Mouse (Mus musculus): ENCODE data around the gene Dand5.

Gene Dand5

DNA sequence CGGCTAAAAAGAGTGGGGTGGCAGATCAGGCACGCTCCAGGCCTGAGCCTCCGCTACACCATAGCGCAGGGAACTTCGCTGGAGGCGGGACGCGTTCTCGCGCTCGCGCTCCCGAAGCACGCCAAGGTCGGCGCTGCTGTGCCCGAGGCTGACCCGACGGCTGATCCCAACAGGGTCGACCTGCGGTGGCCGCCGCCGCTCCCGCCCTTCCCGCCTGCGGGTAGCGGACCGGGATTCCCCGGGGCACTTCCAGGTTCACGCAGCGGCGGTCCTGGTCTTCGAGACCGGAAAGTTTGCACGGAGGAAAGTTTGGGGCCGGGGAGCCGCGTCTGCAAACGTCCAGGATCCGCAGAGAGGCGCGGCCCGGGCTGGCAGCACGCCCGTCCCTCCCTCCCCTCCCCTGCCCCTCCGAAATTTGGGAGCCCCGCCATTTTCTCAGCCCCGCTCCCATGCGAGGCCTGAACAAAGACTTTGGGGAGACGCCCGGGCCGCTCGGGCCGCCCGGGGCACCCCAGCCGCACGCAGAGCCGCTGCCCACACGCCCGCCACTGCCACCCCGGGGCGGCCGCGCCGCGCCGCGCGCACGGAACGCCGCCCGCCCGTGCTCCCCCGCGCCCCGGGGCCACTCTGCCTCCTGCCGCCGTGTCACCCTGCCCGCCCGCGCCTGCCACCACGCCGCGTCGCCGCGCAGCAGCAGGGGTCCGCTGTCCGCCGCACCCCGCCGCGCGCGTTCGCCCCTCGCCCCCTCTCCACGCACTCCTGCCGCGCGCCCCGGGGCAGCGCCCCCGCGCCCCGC, 23.3 kb downstream of the Dand5 start:
- no peak for DNase-seq

GRCm38 (mm10) chr8:84798446-84799135, 24.0 kb downstream of the Dand5 start:
- no peak for DNase-seq

- no peak for DNase-seq
Observed at GRCm38 (mm10) chr8:84797971-84798370, 24.7 kb downstream of the Dand5 start.

DNA sequence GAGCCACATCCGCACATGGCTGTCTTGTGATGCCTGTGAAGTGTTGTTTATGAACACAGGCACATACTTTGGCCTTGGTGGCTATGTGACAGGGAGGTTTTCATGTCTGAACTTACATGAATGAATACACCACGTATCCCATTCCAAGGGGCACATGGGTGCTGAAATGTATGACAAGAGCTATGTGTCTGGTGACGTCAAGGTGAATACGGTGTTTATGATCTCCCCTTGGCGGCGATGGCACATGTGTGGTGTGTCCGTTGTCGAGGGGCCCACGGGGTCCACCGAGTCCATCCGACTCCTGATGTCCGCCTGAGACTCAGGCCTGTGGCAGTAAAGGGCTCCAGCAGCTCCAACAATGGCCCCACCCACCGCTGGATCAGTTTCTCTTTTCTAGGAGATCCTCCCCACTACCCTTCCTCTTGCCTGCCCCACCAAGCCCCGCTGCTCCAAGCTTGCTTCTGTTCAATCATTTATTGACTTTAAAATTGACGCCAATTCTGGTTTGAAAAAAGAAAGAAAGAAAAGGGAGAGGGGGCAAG, 25.3 kb downstream of the Dand5 start:
- DNase-seq = no peak

GRCm38 (mm10) chr8:84794486-84794885, 28.1 kb downstream of the Dand5 start:
- no peak for DNase-seq

DNA sequence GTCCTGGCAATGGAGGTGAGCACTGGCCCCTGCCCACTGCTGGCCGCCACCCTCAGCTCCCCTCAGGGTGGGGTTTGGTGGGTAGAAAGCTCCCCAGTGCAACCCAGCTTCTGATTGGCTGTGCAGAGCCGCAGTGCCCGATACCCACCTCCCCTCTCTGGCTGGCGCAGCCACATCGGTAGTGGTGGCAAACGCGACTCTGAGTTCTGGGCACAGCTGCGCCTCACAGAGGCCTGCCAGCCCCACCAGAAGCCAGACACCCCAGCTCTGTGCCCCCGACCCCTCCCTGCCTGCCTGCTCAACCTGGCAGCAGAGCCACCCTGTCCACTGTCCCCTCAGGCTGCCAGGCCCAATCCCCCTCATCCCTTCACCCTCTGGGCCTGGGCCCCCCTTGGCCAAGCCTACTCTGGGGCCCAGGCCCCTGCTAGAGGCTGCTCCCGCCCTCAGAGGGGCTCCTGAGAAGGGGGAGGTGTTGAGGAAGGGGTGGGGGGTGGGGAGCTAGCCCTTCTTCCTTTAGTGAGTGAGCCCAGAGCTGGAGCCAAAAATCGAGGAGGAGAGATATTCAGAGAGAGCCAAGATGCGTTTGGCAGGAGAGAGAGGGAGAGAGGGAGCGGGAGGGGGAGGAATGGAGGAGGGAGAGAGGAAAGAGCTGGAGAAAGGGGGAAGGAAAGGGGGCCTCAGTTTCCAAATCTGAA, 28.7 kb downstream of the Dand5 start:
- no peak for DNase-seq

DNA sequence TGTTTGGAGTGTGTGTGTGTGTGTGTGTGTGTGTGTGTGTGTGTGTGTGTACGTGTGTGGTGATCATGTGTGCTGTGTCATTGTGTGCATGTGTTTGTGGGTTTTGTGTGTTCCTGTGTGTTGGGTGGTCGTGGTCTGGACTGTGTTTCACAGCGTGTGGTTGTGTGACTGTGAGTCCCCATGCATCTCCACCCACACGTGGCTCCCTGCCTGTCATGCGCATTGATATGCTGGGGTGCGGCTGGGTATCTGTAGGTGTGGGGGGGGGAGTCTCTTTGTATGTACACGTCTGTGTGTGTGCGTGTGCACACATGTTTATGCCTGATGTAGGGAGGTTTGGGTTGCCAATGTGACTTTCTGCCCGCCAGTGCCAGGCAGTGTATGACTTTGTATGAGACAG, 29.5 kb downstream of the Dand5 start:
- no peak for DNase-seq

GRCm38 (mm10) chr8:84792429-84792947, 30.1 kb downstream of the Dand5 start:
- DNase-seq = no peak

GRCm38 (mm10) chr8:84790537-84790936, 32.1 kb downstream of the Dand5 start:
- no peak for DNase-seq

- no peak for DNase-seq
Observed at GRCm38 (mm10) chr8:84789855-84790486, 32.7 kb downstream of the Dand5 start.

- DNase-seq = no peak
Observed at GRCm38 (mm10) chr8:84789345-84789744, 33.3 kb downstream of the Dand5 start.

- no peak for DNase-seq
Observed at GRCm38 (mm10) chr8:84788896-84789295, 33.7 kb downstream of the Dand5 start.

DNA sequence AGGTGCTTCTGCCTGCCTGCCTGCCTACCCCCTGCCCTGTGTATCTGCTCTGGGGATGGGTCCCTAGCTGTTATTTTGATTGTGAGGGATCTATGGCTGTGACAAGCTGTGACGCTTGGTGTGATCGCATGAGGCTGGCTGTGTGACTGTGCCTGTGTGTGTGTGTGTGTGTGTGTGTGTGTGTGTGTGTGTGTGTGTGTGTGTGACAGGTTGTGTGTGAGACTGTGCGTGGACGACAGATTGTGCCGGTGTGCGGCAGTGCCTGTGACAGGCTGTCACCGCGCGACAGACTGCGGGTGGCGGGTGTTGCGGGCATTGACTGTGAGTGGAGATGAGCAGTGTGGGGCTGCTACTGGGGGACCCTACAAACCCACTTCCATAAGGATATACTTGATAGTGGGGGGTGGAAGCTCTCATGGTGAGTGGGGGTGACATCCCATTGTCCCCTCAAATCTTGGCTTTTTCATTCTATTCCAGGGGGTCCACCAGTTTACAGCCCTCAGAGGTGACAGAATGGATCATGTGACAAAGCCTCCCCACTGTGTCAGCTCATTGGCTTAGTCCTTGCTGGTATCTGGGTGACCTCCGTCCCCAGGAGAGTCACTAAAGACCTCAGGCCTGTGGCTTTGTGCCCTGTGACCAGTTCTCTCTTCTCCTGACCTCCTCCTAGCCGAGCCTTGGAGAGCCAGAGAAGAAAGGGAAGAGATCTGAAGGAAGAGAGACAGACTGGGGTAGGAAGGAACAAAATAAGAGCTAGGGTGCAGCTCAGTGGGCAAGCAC, 34.9 kb downstream of the Dand5 start:
- DNase-seq = no peak

GRCm38 (mm10) chr8:84786801-84787467, 35.7 kb downstream of the Dand5 start:
- no peak for DNase-seq

DNA sequence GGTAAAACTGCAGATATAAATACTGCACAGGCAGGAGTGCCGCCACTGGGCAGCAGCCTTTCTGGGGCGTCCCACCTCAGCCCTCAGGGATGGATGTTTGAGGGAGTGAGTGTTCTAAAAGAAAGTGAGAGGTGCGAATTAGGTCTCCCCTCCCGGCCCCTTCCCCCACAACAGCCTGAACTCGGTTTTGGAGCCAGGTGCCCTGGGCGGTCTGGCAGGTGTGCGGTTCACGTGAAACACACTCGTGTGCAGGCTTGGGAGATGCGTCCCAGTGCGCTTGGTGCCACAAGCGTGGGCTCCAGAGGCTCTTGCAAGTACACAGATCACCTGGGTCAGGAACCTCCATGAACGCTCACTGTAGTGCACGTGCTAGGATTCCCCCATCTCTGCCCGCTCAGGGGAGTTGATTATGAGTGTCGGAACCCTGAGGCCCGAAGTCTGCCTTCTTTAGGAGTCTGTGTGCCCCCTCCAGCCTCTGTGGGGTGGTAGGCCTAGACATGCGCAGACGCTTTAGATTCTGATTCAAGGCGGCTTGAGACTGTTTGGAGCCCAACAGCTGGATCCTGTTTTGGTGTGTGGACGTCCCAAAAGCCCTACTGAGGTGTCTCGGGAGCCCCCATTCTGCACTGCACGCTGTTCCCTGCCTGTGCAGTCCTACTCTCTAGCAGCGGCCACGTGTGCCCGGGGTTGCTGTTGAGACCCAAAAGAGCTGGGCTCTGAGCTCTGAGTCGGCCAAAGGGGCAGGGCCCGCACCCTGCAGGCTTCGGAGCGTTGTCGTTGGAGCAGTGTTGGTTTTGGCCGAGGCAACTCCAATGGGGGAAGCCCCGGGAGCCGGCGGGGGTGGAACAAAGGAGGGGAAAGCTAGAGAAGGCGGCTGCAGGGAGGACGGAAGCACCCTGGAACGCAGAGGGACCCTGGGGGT, 36.6 kb downstream of the Dand5 start:
- DNase-seq = no peak

DNA sequence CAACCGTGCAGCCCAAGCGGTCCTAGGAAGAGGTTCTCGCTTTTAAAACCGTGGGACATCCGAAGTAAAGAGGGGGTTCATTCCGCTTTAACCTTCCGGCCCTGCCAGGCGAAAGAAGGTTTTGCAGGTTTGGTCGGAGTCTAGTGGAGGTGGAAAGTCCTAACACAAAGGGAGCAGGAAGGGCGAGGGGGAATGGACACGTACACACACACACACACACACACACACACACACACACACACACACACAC, 37.2 kb downstream of the Dand5 start:
- no peak for DNase-seq

DNA sequence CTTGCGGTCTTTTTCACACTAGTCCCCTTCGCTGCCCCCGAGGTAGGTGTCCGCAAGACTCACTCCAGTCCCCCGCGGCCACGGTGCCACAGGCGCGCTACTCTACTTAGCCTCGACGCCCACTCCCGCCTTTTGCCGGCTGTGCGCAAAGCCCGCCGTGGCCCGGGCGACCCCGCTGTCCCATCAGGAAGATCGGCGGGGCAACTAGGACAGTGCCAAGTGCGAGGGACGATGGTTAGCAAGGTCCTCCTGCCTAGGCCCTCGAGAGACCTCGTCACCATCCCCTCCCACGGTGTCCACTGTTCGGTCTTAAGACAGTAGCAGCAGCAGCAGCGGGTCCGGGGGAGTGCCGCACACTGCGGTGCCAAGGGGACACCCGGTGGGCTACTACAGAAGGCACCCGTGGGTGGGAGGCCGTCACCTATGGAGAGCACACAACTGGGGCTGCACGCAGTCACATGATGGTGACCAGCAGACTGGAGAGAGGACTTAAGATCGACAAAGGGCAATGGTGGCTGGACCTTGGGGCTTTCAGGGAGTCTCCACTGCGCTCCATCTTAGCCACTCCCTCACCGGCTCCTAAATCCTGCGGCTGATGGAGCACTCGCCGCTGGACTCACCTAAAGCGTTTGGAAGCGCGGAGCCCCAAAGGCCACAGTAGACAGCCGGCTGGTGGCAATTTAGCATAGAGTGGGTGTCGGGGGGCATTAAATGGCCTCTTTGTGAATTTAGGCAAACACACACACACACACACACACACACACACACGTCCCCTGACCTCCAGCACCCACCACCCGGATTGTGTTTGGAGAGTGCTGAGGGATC, 37.7 kb downstream of the Dand5 start:
- DNase-seq = no peak

DNA sequence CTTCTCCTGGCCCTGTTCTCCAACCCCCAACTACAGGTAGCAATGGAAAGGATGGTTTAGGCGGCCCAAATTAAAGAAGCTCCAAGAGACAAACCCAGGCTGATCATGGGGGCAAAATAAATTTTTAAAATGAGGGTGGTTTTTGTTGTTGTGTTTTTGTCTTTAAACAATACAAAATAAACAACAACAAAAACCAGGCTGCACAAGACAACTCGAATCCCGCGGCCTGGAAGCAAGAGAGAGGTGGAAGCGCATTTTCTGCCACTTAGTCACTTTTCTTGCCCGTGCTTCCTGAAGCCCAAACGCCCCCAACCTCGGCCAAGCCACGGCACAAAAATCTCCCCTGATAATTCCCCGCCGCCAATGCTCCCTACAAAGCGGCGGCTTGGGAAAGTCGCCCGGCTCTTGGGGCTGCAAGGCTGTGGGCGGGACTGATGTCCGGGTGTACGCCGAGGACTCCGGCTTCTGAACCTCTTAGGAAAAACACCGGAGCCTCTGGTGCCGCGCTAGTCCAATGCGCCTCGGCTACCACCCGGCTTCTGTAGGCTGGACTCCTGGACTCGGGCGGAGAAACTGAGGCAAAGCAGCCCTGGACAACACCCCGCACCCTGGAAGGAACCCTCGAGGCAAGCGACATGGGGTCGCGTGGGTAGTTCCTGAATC, 38.6 kb downstream of the Dand5 start:
- DNase-seq = no peak

Measured in thymus, postnatal 25 days (tissue).